In the genomic region with DNA sequence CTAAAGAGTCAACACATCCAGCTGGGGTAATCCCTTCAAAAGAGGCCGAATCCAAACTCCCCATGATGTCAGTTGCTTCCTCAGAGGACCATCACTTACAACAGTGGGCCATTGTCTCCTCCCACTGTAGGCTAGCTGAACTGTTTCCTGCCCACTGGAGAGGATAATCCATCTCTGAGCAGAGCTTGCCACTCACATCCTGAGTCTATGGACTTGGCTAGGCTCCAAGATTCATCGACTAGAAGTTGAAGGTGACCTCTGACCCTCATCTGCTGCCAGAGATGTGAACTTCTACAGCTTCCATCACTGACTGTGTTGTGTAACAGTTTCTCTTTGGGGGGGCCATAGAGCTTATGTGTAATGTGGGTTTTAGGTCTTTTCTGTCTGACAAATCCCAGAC, we compare ENCODE assay signal across 16 mouse cellular contexts. TPM values are rescaled to one million over a fixed set of nuclear protein-coding genes. Genes with fewer than 3 reads are reported as not detected.
DNase-seq lines count a peak whose midpoint lies in the region; ATAC-seq and TF ChIP-seq lines count a peak whose summit lies in the region.
"Had no signal": no experiment of that assay in that cellular context is flagged by ENCODE, and none has a peak within 500 bp of the region (broad histone marks: within the 10 kb centered on the region; RNA-seq: fewer than 3 reads in every experiment).

No protein-coding gene starts in this region.

- DNase-seq in heart, adult 9 months (ENCODE audit: low spot score in 2 of 2) = no peak
- no peak for DNase-seq in lung, adult 18-20 months
- DNase-seq in embryo, embryonic 10.5 days (ENCODE audit: low spot score) = peak; percentile 45
- peak; percentile 71 for DNase-seq in retina, embryonic 14.5 days (ENCODE audit: low spot score)
- no peak for DNase-seq in gastrocnemius, adult 2 months
- DNase-seq in adrenal gland, adult 2 months = no peak
- DNase-seq: adrenal gland, postnatal 10 days; heart, postnatal 14 days; kidney, adult 2 months; right cerebral cortex, postnatal 14 days had no signal

- H3K4me2 ChIP-seq in heart, embryonic 15.5 days = no peak overlapping the region
- no peak overlapping the region for H3K4me2 ChIP-seq in lung, embryonic 16.5 days (ENCODE audit: low read depth, low read length)
- H3K4me2 ChIP-seq: forebrain, embryonic 15.5 days; limb, embryonic 12.5 days; neural tube, embryonic 13.5 days had no signal

- H3K36me3 ChIP-seq in heart, embryonic 15.5 days = no peaks in the 10 kb centered on the region
- no peaks in the 10 kb centered on the region for H3K36me3 ChIP-seq in lung, embryonic 16.5 days (ENCODE audit: control insufficient read depth, insufficient read depth, low read length)
- H3K36me3 ChIP-seq: forebrain, embryonic 15.5 days; limb, embryonic 12.5 days; neural tube, embryonic 13.5 days had no signal

- H3K4me1 ChIP-seq in heart, embryonic 15.5 days (replicated peaks) = no peaks in the 10 kb centered on the region
- 0 out of 2 replicates have a peak, but pooled peaks cover 2% of the 10 kb centered on the region for H3K4me1 ChIP-seq in lung, embryonic 16.5 days (replicated peaks; ENCODE audit: control insufficient read depth, insufficient read depth, low read length)
- H3K4me1 ChIP-seq: forebrain, embryonic 15.5 days; limb, embryonic 12.5 days; neural tube, embryonic 13.5 days had no signal

- no peaks in the 10 kb centered on the region for H3K27me3 ChIP-seq in heart, embryonic 15.5 days
- H3K27me3 ChIP-seq in lung, embryonic 16.5 days (ENCODE audit: control insufficient read depth, insufficient read depth, low read depth, low read length) = no peaks in the 10 kb centered on the region
- H3K27me3 ChIP-seq: forebrain, embryonic 15.5 days; limb, embryonic 12.5 days; neural tube, embryonic 13.5 days had no signal

- no peak overlapping the region for H3K4me3 ChIP-seq in heart, embryonic 15.5 days
- no peak overlapping the region for H3K4me3 ChIP-seq in lung, embryonic 16.5 days (ENCODE audit: low read length)
- no peak overlapping the region for H3K4me3 ChIP-seq in gastrocnemius, adult 2 months
- H3K4me3 ChIP-seq: forebrain, embryonic 15.5 days; limb, embryonic 12.5 days; megakaryocyte, embryonic 14.5 days; neural tube, embryonic 13.5 days had no signal

- TF ChIP-seq CTCF in gastrocnemius, adult 2 months (IDR thresholded peaks at IDR 0.05) = no peak

- H3K9me3 ChIP-seq in heart, embryonic 15.5 days (replicated peaks) = 0 out of 2 replicates have a peak, but pooled peaks cover 3% of the 10 kb centered on the region
- H3K9me3 ChIP-seq in lung, embryonic 16.5 days (ENCODE audit: control insufficient read depth, low read length) = peaks cover 5% of the 10 kb centered on the region; the same call in 1 of the 2 replicates

- intact Hi-C loops in gastrocnemius, adult 2 months (cut with DNase I) = no loop called here

- no peak overlapping the region for H3K9ac ChIP-seq in heart, embryonic 15.5 days
- no peak overlapping the region for H3K9ac ChIP-seq in lung, embryonic 16.5 days (ENCODE audit: low read length)
- H3K9ac ChIP-seq: forebrain, embryonic 15.5 days; limb, embryonic 12.5 days; neural tube, embryonic 13.5 days had no signal

- 0 out of 2 replicates have a peak, but pooled peaks have one; percentile 27 for ATAC-seq in heart, embryonic 15.5 days (replicated peaks; ENCODE audit: insufficient number of reproducible peaks, insufficient read depth, low FRiP score, low read depth)
- peak; percentile 85 for ATAC-seq in lung, embryonic 16.5 days (ENCODE audit: low read depth)
- ATAC-seq: forebrain, embryonic 15.5 days had no signal

- 12% methylated on average over 2 of the region's 2 CpGs for WGBS in heart, embryonic 15.5 days
- 2% methylated on average over 2 of the region's 2 CpGs for WGBS in lung, embryonic 16.5 days

- H3K27ac ChIP-seq in heart, embryonic 15.5 days = no peak overlapping the region
- H3K27ac ChIP-seq in lung, embryonic 16.5 days (ENCODE audit: low read length) = no peak overlapping the region
- H3K27ac ChIP-seq in gastrocnemius, adult 2 months = no peak overlapping the region
- H3K27ac ChIP-seq: forebrain, embryonic 15.5 days; limb, embryonic 12.5 days; neural tube, embryonic 13.5 days had no signal

RNA-seq across cellular contexts. Expression of gene Dock1, which starts 7.2 kb away (rescaled TPM):
- 18.3 and 21.4 TPM in 2 replicates for polyA plus RNA-seq in heart, embryonic 15.5 days (2015; fragmentation: Nextera tagmentation; extraction: Ambion mirVana)
- polyA plus RNA-seq in lung, embryonic 16.5 days (2015; fragmentation: Nextera tagmentation; extraction: Ambion mirVana) = 40.0 and 44.5 TPM in 2 replicates
- total RNA-seq in gastrocnemius, adult 2 months (2021) = 1 to 10 TPM; 6.6 to 9.5 TPM
- total RNA-seq in adrenal gland, adult 2 months (2021) = 100 to 1,000 TPM; 116 to 174 TPM
- 17.5 and 25.8 TPM in 2 replicates for polyA plus RNA-seq in adrenal gland, adult 2 months (2012; rRNA removed)

Comparison
In these comparisons a context has a peak if more than half of its experiments do, and no peak if none do; other contexts are left out.
1. DNase-seq: peak in embryo, embryonic 10.5 days (single experiment) and retina, embryonic 14.5 days (single experiment); none in heart, adult 9 months (0 of 2), lung, adult 18-20 months (0 of 2), gastrocnemius, adult 2 months (single experiment) and adrenal gland, adult 2 months (single experiment).